Mouse (Mus musculus): ENCODE measurements around the gene Psma3. TPM values are rescaled to one million over a fixed set of nuclear protein-coding genes. Genes with fewer than 3 reads are reported as not detected.
A peak's percentile ranks its signal among the peaks of the same experiment; 100 is the strongest.

The Psma3 gene
- polyA plus RNA-seq, 1 experiment: 44.9 TPM

- no peak for DNase-seq
- TF ChIP-seq CTCF (conservative IDR thresholded peaks at IDR 0.05; ENCODE audit: insufficient read depth, insufficient read length, low read depth, low read length) (no peak), POLR2A (IDR thresholded peaks at IDR 0.05; ENCODE audit: low read depth, low read length) (no peak)
- H3K4me1 ChIP-seq (ENCODE audit: control insufficient read depth, insufficient read depth, low read length): peaks cover 10% of the 10 kb centered on the region
- H3K36me3 ChIP-seq (ENCODE audit: control insufficient read depth, insufficient read depth, low read length): peaks cover 2% of the 10 kb centered on the region; the same call in 1 of the 2 replicates
- WGBS: 72% methylated on average over 4 of the region's 4 CpGs
- no peak overlapping the region for H3K27ac ChIP-seq (ENCODE audit: insufficient read depth, low read depth, low read length)
- H3K27me3 ChIP-seq (replicated peaks; ENCODE audit: control insufficient read depth, insufficient read depth, low read length): no peaks in the 10 kb centered on the region
- no peak overlapping the region for H3K4me3 ChIP-seq (ENCODE audit: insufficient read depth, low read depth, low read length)
Measured at GRCm38 (mm10) chr12:70973831-70974230, 590 bp upstream of the Psma3 start.

- H3K4me1 ChIP-seq (ENCODE audit: control insufficient read depth, insufficient read depth, low read length): peaks cover 10% of the 10 kb centered on the region
- H3K27ac ChIP-seq (ENCODE audit: insufficient read depth, low read depth, low read length): peak overlapping the region; percentile 96
- 13% methylated on average over 10 of the region's 10 CpGs for WGBS
- TF ChIP-seq POLR2A (IDR thresholded peaks at IDR 0.05; ENCODE audit: low read depth, low read length): no peak
- TF ChIP-seq CTCF (conservative IDR thresholded peaks at IDR 0.05; ENCODE audit: insufficient read depth, insufficient read length, low read depth, low read length): no peak
- H3K36me3 ChIP-seq (ENCODE audit: control insufficient read depth, insufficient read depth, low read length): peaks cover 3% of the 10 kb centered on the region
- no peak for DNase-seq
- no peaks in the 10 kb centered on the region for H3K27me3 ChIP-seq (replicated peaks; ENCODE audit: control insufficient read depth, insufficient read depth, low read length)
- peak overlapping the region; percentile 99 for H3K4me3 ChIP-seq (ENCODE audit: insufficient read depth, low read depth, low read length)
Measured at GRCm38 (mm10) chr12:70975406-70975805, 985 bp downstream of the Psma3 start.

- Histone ChIP-seq H3K27ac (ENCODE audit: insufficient read depth, low read depth, low read length) (no peak overlapping the region), H3K4me1 (ENCODE audit: control insufficient read depth, insufficient read depth, low read length) (peaks cover 10% of the 10 kb centered on the region), H3K4me3 (ENCODE audit: insufficient read depth, low read depth, low read length) (peak overlapping the region; percentile 99; the same call in 1 of the 2 replicates), H3K27me3 (replicated peaks; ENCODE audit: control insufficient read depth, insufficient read depth, low read length) (no peaks in the 10 kb centered on the region), H3K36me3 (ENCODE audit: control insufficient read depth, insufficient read depth, low read length) (peaks cover 3% of the 10 kb centered on the region)
- no peak for TF ChIP-seq POLR2A (IDR thresholded peaks at IDR 0.05; ENCODE audit: low read depth, low read length)
- TF ChIP-seq CTCF (conservative IDR thresholded peaks at IDR 0.05; ENCODE audit: insufficient read depth, insufficient read length, low read depth, low read length): no peak
- DNase-seq: no peak
- WGBS: 37% methylated on average over 3 of the region's 3 CpGs
Measured at GRCm38 (mm10) chr12:70975891-70976290, 1.5 kb downstream of the Psma3 start.

- Histone ChIP-seq H3K36me3 (ENCODE audit: control insufficient read depth, insufficient read depth, low read length) (peaks cover 3% of the 10 kb centered on the region), H3K4me3 (ENCODE audit: insufficient read depth, low read depth, low read length) (no peak overlapping the region), H3K4me1 (ENCODE audit: control insufficient read depth, insufficient read depth, low read length) (peaks cover 10% of the 10 kb centered on the region), H3K27me3 (replicated peaks; ENCODE audit: control insufficient read depth, insufficient read depth, low read length) (no peaks in the 10 kb centered on the region), H3K27ac (ENCODE audit: insufficient read depth, low read depth, low read length) (no peak overlapping the region)
- no peak for DNase-seq
- TF ChIP-seq POLR2A (IDR thresholded peaks at IDR 0.05; ENCODE audit: low read depth, low read length): no peak
- no peak for TF ChIP-seq CTCF (conservative IDR thresholded peaks at IDR 0.05; ENCODE audit: insufficient read depth, insufficient read length, low read depth, low read length)
- WGBS: 70% methylated on average over 7 of the region's 7 CpGs
Measured at GRCm38 (mm10) chr12:70978345-70978744, 3.9 kb downstream of the Psma3 start.

- H3K36me3 ChIP-seq (ENCODE audit: control insufficient read depth, insufficient read depth, low read length): peaks cover 11% of the 10 kb centered on the region
- 91% methylated on average over 7 of the region's 7 CpGs for WGBS
- DNase-seq: no peak
- TF ChIP-seq CTCF (conservative IDR thresholded peaks at IDR 0.05; ENCODE audit: insufficient read depth, insufficient read length, low read depth, low read length): no peak
- TF ChIP-seq POLR2A (IDR thresholded peaks at IDR 0.05; ENCODE audit: low read depth, low read length): no peak
- no peak overlapping the region for H3K27ac ChIP-seq (ENCODE audit: insufficient read depth, low read depth, low read length)
- no peaks in the 10 kb centered on the region for H3K4me1 ChIP-seq (ENCODE audit: control insufficient read depth, insufficient read depth, low read length)
- H3K4me3 ChIP-seq (ENCODE audit: insufficient read depth, low read depth, low read length): no peak overlapping the region
- H3K27me3 ChIP-seq (replicated peaks; ENCODE audit: control insufficient read depth, insufficient read depth, low read length): no peaks in the 10 kb centered on the region
Measured at GRCm38 (mm10) chr12:70984855-70985550, 10.6 kb downstream of the Psma3 start.

GRCm38 (mm10) chr12:70997225-70997624 lies 22.8 kb downstream of the Psma3 start:
- no peak for DNase-seq
- H3K27me3 ChIP-seq (replicated peaks; ENCODE audit: control insufficient read depth, insufficient read depth, low read length): no peaks in the 10 kb centered on the region
- TF ChIP-seq POLR2A (IDR thresholded peaks at IDR 0.05; ENCODE audit: low read depth, low read length): no peak
- WGBS: 91% methylated on average over 5 of the region's 5 CpGs
- no peak overlapping the region for H3K27ac ChIP-seq (ENCODE audit: insufficient read depth, low read depth, low read length)
- H3K36me3 ChIP-seq (ENCODE audit: control insufficient read depth, insufficient read depth, low read length): peaks cover 4% of the 10 kb centered on the region
- peaks cover 23% of the 10 kb centered on the region for H3K4me1 ChIP-seq (ENCODE audit: control insufficient read depth, insufficient read depth, low read length)
- no peak overlapping the region for H3K4me3 ChIP-seq (ENCODE audit: insufficient read depth, low read depth, low read length)

- 4% methylated on average over 5 of the region's 5 CpGs for WGBS
- peaks cover 6% of the 10 kb centered on the region for H3K36me3 ChIP-seq (ENCODE audit: control insufficient read depth, insufficient read depth, low read length)
- H3K4me1 ChIP-seq (ENCODE audit: control insufficient read depth, insufficient read depth, low read length): peaks cover 28% of the 10 kb centered on the region
- H3K4me3 ChIP-seq (ENCODE audit: insufficient read depth, low read depth, low read length): no peak overlapping the region
- H3K27me3 ChIP-seq (replicated peaks; ENCODE audit: control insufficient read depth, insufficient read depth, low read length): no peaks in the 10 kb centered on the region
- peak overlapping the region; percentile 98 for H3K27ac ChIP-seq (ENCODE audit: insufficient read depth, low read depth, low read length)
- no peak for TF ChIP-seq POLR2A (IDR thresholded peaks at IDR 0.05; ENCODE audit: low read depth, low read length)
- DNase-seq: peak; percentile 91
Measured at GRCm38 (mm10) chr12:70999423-70999903, 25.0 kb downstream of the Psma3 start.

Data from kidney, adult 2 months (tissue).